Mouse (Mus musculus): Measurements from ENCODE around the gene Gm20388.

DNA sequence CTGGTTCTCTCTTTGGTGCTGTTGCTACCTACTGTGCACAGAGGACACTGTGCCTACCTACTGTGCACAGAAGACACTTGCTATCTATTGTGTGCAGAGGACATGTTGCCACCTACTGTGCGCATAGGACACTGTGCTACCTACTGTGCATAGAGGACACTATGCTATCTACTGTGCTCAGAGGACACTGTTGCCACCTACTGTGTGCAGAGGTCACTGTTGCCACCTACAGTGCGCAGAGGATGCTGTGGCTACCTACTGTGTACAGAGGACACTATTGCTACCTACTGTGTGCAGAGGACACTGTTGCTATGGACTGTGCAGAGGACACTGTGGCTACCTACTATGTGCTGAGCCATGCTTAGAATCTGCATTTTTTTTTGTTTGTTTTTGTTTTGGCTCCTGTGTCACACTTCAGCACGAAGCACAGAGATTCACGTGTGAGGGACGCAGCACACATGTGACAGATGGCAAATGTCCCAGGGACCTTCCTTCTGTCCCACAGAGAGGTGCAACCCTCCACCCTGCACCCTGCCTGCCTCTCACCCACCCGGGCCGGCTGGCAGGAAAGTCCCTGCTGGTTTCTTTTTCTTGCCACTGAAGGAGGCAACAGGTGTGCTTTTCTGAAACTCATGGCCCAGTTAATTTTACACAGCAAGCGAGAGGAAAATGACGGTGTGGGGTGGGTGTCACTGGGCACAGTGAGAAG lies 886.5 kb downstream of the Gm20388 start:
- TF ChIP-seq CTCF (IDR thresholded peaks at IDR 0.05; ENCODE audit: low read depth): no peak
- TF ChIP-seq EP300 (IDR thresholded peaks at IDR 0.05; ENCODE audit: low read depth): no peak
